Mouse (Mus musculus): Measurements from ENCODE around the gene Klhl32.

The Klhl32 gene

GRCm38 (mm10) chr4:24630430-24630829 is 220.5 kb downstream of the Klhl32 start:
- no peak for DNase-seq

GRCm38 (mm10) chr4:24627871-24628270 is 223.1 kb downstream of the Klhl32 start:
- DNase-seq = no peak

- no peak for DNase-seq
These were observed 224.2 kb downstream of the Klhl32 start for GRCm38 (mm10) chr4:24626686-24627085.

- no peak for DNase-seq
These were observed 224.9 kb downstream of the Klhl32 start for GRCm38 (mm10) chr4:24625951-24626584.

DNA sequence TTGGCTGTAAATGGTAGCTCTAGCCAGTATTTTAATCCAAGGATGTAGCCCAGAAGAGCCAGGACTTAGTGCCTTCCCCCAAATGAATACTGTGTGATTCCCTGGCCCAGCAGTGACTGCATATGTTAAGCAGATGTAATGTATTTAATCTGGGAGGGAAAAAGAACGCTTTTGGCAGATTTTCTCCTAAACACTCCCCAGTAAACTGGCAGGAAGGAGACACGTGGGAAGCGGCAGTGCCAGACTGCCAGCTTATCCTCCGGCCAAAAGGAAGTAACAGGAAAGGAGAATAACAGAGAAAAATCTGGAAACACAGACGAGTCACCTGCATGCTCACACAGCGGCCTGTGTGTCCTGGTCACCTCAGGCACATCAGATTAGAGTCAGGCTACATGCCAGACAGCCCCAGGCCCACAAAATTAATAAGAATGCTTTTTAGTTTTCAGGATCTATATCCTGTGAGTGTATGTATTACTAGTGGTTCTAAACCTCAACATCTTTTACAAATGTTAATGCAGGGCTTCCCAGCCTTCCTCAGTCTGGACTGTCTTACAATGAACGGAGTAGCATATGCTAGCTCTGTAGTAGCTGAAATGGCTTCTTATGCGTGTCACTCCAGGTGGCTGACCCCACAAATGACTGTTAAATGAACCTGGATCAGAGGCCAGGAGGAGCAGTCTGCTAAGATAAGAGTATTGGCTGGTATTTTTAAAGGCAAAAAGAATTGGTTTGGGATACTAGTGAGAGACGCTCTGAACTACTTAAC is 229.3 kb downstream of the Klhl32 start:
- DNase-seq = peak; percentile 33 to 38

- no peak for DNase-seq
These were observed 230.5 kb downstream of the Klhl32 start for GRCm38 (mm10) chr4:24620440-24620839.

DNA sequence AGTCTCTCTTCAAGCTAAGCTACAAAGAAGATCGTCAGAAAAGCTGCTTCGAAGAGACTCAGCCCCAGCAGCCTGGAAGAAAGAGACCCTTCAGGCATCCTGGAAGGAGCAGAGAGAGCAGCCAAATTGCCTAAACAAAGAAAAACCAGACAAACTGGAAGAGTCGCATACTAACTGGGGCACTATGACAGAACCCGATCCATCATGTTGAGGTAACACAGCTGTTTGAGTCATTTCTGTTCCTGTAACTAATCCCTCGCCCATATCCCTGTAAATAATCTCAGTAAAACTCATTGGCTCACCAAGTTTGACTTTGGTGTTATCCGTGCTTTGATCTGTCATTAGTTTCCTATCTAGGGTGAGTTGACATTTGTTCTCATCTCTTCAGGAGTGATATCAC is 230.9 kb downstream of the Klhl32 start:
- DNase-seq = no peak

- DNase-seq = no peak
These were observed 241.4 kb downstream of the Klhl32 start for GRCm38 (mm10) chr4:24609564-24609963.

- no peak for DNase-seq
These were observed 241.8 kb downstream of the Klhl32 start for GRCm38 (mm10) chr4:24609085-24609484.

DNA sequence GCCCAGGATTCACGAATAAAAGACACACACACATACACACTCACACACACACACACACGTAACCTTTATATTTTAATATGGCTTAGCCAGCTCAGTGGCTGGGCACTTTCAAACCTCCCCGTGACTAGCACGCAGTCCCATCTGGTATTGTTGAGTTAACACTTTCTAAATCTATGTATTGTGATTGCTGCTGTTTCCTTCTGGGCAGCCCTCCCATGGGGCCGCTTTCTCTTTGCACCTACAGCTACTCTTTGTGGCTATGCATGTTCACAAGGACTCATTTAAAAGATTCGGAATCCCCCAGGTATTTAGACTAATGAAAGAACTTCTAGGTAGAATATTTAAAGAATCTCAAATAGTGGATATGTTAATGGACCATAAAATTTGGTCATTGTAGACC is 249.2 kb downstream of the Klhl32 start:
- no peak for DNase-seq

DNA sequence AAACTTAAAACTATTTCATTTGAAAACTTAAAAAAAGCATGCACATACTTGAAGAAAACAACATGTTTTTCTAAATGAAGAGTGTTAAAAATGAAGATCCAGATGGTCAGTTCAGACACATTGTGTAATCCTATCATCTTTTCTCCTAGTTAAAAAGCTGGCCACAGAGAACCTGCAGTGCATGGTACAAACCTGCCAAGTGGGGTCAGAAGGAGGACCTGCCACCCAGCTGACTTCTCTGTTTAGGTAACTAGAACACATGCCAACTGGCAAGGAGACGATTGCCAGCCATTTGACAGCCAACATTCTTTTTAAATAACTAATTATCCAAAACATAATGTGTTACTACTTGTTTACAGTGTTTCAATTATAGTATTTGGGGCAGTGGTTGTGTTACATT is 252.3 kb downstream of the Klhl32 start:
- peak in 1 of 2 experiments; percentile 8 for DNase-seq

GRCm38 (mm10) chr4:24596942-24597611 is 253.8 kb downstream of the Klhl32 start:
- no peak for DNase-seq

DNA sequence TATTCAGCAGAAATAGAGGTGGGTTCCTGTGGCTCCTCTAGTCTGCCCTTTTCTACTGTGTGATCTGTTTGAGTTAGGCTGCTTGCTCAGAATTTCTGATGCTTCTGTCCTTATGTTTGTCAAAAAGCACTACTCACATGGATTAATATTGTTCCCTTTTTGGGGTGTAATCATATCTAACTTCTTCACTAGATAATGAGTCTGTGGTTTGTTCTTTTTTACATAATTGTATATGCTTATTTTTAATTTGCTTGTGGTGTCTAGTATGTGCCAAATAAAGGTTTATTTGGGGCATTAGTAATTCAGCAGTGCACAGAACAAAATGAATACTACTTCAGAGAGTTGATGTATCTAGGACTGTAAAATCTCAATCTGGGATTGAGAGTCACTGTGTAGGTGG is 256.1 kb downstream of the Klhl32 start:
- no peak for DNase-seq

DNA sequence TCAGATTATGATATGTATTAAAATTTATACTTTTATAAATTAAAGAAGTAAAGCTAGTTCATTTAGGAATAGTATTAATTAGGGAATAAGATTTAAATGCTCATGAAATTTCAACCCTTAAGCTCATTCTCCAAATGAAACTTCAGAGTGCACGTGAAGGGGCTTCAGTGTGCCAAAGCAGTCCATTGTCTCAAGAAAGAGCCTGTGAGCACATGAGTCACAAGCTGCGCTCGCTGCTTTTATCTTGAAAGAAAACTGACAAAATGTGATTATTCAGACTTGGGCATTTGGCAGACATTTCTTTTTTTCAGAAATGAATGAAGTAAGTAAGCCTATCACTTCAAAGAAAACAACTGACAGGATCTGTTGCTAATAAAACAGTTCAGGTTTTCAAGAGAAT is 266.9 kb downstream of the Klhl32 start:
- DNase-seq = no peak

DNA sequence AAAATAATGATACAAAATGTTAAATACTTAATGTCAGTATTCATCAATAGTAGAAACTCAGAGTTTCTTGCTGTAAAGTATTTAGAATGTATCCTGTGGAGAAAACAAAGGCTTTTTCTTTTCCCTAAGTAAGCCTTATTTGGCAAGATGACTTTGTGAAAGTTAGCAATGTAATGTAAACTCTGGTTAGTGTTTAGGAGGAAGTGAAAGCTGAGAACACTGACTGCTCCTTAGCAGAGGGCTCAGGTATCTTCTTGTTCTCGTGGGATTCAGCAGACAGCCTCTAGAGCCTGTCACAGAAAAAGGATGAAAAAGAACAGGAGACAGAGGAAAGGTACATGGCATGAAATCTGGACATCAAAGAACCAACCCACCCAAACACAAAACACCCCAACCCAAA is 268.6 kb downstream of the Klhl32 start:
- DNase-seq = no peak

- DNase-seq = no peak
These were observed 273.3 kb downstream of the Klhl32 start for GRCm38 (mm10) chr4:24577594-24577993.

DNA sequence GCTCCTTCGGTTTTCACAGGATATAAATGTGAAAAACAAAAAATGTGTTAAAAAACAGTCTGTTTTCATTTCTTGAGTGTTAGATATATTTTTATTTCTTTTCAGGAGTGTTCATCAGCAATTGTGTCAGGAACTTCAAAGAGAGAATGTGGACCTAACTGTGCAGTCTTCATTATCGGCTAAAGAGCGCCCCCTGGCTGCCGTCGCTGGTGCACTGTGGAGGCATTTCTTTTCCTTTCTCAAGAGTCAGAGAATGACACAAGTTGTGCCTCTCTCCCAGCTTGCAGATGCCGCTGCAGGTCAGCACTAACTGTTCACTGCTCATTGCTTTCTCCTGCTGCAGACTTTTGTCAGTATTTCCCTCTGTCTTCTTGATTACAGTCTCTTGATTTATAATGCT is 276.6 kb downstream of the Klhl32 start:
- DNase-seq = peak; percentile 76 to 81

- no peak for DNase-seq
These were observed 281.9 kb downstream of the Klhl32 start for GRCm38 (mm10) chr4:24568989-24569556.

GRCm38 (mm10) chr4:24568026-24568425 is 282.9 kb downstream of the Klhl32 start:
- DNase-seq = no peak

Data from cerebellum, postnatal 36 days (tissue).